Mouse (Mus musculus): Measurements from ENCODE around the gene Pigb.
"Not testable (repeated sequence)": the region's sequence is repeated elsewhere in the genome, so short reads cannot be mapped to it uniquely, and the experiment has no call there.

Pigb gene

GRCm38 (mm10) chr9:73040080-73040479 is at the start of gene Pigb:
Gene Pigb, minus strand, starts transcription at chr9:73040378.
- DNase-seq: no peak

DNA sequence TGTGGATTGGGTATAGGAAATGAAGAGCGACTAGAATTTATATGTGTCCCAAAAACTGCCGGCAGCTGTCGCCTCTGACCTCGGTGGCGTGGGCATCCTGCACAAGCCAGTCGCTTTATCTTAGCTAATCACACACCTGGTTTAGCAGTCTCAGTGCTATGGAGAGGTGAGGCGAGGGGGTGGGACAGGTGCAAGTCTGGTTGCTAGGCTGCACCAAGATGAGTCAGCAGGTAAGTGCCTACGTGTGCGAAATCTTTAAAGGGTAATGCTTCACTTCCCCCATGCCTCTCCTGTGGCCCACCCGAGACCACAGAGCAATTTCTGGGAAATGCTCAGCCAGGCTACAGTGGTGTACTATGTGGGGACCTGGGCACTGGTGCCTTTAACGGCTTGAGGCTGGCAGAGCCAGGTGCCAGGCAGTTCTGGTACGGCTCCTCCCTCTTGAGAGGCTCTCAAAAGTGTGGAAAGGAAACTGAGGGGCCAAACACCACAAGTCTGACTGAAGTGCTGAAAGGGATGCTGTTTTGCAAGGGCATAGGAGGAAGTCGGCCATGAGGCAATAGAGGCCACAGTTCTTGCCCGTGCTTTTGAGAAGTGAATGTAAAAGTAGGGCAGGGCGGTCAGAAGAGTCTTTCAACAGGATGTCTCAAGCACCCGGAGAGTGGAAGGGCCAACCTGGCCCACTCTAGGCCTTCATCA is 49.2 kb upstream of the Pigb start:
- peak; percentile 28 to 65 for DNase-seq

DNA sequence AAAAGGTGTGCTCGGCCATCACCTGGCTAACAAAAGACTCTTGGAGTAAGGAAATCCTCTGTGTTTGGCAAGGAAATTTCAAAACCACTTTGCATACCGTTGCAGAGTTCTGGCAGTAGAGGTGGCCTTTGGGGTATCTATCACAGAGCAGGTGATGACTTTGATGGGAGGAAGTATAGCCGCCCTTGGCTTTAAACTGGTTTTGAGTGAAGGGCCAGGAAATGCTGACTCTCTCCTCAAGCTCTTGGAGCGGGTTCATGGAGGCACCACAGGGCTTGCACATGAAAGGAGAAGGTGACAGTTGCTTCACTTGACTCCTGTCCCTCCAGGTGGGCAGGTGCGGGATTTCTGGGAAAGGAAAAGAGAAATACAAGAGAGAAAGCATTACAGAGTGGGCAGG is 47.4 kb upstream of the Pigb start:
- DNase-seq: peak in 1 of 2 experiments; percentile 19

- DNase-seq: no peak
Measured at GRCm38 (mm10) chr9:73087121-73087520, 46.9 kb upstream of the Pigb start.

- DNase-seq: no peak
Measured at GRCm38 (mm10) chr9:73085845-73086244, 45.7 kb upstream of the Pigb start.

- no peak for DNase-seq
Measured at GRCm38 (mm10) chr9:73083956-73084355, 43.8 kb upstream of the Pigb start.

- DNase-seq: no peak
Measured at GRCm38 (mm10) chr9:73082291-73083000, 42.3 kb upstream of the Pigb start.

GRCm38 (mm10) chr9:73079801-73080325 is 39.7 kb upstream of the Pigb start:
- no peak for DNase-seq

GRCm38 (mm10) chr9:73079349-73079748 is 39.2 kb upstream of the Pigb start:
- DNase-seq: not testable (repeated sequence)

DNA sequence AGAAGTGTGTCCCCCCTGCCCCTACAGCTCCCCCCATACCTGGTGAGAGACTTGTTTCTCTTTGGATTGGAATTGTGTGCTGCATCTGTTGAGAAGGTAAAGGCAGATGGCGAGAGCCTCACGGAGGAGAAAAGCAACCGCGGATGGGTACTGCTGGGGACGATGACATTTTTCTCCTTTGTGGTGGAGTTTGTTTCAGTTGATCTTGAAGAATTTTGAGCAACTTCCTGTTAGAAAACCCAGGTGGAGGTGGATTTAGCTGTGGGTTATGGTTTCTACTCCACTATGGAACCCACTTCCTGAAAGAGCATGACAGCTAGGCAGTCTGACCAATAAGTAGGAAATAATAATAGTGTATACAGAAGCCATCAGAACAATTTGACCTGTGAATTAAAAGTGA is 33.0 kb upstream of the Pigb start:
- DNase-seq: peak in 1 of 2 experiments; percentile 37

DNA sequence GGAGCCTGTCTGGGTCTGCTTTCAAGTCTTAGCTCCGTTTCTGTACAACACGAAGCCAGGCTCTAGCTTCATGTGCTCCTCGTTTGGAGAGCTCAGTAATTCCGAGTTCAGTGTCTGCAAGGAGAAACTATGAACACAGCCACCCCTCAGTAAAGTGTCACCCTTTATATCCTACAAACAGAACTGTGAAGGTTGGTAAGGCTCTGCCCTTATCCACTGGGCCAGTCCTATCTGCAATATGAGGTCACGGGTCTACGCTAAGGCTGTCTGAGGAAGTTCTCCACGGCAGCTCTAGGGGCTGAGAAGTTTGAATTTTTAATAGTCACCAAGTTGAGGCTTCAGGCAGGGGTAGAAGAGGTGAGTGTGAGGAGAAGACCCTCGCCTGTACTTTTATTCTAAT is 32.2 kb upstream of the Pigb start:
- DNase-seq: no peak

GRCm38 (mm10) chr9:73070971-73071659 is 30.9 kb upstream of the Pigb start:
- DNase-seq: no peak

GRCm38 (mm10) chr9:73068688-73069087 is 28.5 kb upstream of the Pigb start:
- no peak for DNase-seq

GRCm38 (mm10) chr9:73068230-73068679 is 28.1 kb upstream of the Pigb start:
- no peak for DNase-seq

GRCm38 (mm10) chr9:73067086-73067485 is 26.9 kb upstream of the Pigb start:
- no peak for DNase-seq

DNA sequence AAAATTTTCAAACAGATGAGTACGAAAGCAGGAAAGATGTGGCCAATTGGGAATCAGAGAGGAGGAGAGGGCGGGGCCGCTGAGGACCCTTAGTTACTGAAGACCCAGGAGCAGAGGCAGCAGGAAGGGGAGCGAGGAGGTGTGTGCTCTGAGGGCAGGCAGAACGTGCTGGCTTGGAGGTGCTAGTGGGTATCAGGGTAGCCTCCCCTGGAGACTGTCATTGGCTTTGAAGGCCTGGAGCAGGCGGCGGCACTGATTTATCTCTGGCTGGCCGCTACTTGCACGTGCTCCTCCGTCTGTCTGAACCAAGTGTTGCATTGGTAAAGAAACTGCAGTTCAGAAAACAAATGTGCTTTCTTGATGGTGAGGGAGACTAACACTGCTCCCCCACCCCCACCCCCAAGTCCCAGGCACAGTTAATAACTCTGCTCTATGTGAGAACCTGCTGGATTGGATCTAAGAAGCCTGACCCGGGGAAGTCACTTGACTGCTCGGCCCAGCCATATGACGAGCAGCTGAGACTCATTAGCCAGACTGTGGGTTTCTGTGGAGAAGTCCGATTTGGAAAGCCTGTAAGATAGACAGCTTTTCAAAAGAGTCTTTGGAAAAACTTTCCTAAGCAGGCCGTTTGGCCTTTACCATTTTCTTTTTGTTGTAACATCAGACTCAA is 23.6 kb upstream of the Pigb start:
- no peak for DNase-seq

DNA sequence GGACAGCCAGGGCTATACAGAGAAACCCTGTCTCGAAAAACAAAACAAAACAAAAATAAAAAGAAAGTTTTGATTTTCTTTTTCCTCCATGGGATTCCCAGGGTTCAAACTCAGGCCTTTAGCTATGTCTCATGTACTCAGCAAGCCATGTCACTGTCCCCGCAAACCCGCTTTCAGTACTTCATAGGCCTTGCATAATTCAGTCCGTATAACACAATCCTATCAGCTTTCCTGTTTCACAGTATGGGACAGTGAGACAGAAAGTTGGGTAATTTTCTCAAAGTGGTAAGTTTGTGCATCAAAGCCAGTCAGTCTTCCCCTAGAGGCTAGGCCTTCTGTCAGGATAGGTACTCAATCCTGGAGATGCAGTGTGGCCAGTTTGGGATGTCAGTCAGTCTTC is 19.0 kb upstream of the Pigb start:
- no peak for DNase-seq

DNA sequence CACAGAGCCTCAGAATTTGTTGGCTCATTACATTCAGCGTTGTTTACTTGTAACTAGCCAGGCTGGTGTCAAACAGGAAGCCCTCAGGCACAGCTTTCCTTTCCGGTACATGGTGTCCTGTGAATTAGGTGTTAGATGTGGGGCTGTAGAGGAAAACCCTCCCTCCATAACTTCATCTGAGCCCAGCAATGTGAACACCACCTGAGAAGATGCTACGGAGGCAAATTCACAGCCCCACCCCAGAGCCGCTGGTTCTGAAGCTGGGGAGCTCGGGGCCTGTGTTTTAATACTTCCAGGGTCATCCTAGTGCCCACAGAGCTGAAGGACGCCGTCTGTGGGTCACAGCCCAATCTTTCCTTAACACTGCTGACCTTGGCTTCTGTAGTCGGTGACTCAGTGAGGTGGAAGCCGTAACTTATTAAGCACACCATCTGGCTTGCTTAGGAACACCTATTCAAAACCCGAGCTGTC is 15.3 kb upstream of the Pigb start:
- no peak for DNase-seq

DNA sequence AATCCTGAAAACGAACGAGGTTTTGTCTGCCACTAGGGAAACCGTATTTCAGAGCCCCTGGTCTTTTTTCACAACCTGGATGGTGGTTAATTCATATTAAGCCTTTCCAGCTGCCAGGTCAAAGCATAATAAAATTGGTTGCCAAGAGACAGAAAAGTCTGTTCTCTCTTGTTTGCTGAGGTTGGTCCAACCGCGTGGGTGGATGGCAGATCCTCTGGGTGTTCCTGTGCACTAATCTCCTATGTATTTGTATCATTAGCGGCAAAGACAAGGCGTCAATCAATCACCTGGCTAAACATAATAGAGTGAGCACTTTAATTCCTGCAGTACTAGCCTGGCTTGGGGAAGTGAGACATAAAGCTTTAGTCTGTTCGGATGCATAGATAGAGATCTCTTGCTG is 10.4 kb upstream of the Pigb start:
- no peak for DNase-seq

DNA sequence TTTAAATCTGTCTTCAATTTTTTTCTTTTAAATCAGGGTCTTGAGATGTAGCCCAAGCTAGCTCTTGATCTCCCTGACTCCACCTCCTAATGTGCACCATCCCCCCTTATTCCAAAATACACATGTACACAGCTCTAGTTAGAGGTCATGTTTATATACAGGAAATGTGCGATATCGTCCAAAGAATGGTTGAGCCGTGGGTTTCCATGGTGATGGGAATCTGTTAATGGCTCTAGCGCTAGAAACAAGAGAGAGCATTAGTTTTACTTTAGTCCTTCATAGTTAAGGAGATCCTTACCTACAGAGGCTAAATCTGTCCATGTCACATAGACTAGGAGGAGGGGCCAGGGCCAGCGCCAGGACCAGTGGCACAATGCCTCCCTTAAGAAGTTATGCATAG is 9.7 kb upstream of the Pigb start:
- DNase-seq: no peak

DNA sequence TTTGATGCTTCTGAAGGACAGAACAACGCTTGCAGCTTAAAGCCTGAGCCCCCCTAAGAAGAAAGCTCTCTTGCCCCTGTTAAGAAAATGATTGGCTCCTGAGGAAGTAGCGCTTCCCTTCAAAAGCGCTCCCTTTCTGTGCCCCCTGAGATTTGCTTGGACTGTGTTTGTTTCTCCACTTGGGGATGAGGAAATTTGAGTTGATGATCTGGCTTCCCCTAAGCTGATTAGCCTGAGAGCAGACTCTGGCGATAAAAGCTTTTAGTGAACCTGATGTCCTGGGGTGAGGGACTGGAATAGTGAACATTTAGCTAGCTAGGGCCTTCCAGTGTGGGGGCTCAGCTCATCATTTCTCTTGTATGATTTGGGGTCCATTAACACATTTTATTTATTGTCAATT is 8.7 kb upstream of the Pigb start:
- no peak for DNase-seq

DNA sequence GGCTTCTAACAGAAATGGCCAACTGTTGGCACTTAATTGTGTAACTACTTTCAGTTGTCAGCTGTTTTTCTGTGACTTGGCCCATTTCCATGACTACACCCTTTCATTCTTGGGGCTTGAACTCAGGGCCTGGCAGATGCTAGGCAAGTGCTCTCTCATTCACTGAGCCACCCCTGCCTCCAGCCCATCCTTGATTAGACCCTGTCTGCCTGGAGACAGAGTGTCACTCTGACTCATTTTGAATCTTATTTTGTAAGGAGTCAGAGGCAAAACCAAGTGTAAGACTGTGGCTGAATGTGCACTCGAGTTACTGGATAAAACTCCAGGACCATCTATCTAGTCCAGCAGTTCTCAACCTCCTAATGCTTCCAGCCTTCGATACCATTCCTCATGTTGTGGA is 7.7 kb upstream of the Pigb start:
- DNase-seq: no peak

DNA sequence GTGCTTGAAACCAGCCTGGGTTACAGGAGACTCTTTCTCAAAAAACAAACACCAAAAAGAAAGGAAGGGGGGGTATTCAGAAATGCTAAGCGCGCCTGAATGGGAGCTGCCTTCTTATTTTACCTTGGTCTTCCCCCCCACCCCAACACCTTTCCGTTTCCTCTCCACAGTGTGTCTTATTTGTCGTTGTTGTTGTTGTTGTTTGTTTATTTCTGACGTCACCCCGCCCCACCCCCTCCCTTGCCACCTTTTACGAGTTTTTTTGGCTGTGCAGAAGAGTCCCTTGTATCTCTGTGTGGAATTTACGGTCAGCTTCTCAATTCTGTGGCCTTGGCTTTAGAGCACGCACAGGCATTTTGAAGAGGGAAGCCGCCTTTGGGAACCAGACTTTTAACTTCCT is 5.5 kb upstream of the Pigb start:
- no peak for DNase-seq

Measured in thymus, adult 18-20 months (tissue).